Mouse (Mus musculus): ENCODE data around the gene Plch2. TPM values are rescaled to one million over a fixed set of nuclear protein-coding genes. Genes with fewer than 3 reads are reported as not detected.

Gene Plch2
- total RNA-seq, 2 experiments from 2014 or later: not detected

DNA sequence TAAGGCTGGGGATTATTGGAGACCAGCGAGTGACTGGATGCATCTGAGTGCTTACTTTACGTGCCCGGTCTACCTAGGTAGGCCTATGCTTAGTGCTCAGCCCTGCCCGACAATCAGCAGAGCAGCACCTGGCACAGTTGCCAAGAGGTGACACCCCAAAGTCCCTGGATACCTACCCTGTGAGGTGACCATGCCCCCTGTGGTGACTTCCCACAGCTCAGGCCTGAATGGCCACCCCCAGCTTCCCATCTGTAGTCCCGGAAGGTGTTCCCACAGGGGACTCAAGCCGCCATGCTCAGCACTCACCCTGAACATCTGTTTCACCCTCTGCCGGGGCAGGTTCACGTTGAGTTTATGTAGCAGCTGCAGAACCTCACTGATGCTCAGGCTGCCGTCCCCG, 50.3 kb downstream of the Plch2 start:
- DNase-seq: no peak
- intact Hi-C loops (cut with DNase I): no loop called here

DNA sequence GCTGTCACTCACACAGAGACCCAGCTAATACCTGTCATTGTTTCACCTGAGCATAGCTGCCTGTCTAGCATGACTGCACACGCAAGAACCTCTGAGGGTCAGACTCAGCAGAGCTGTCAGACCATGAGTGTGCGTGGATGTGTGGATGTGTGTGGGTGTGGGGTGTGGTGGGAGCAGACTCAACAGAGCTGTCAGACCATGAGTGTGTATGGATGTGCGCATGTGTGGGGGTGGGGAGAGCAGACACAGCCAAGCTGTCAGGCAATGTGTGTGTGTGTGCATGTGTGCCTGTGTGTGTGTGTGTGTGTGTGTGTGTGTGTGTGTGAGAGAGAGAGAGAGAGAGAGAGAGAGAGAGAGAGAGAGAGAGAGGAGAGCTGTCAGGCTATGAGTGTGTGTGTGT, 51.3 kb downstream of the Plch2 start:
- intact Hi-C loops (cut with DNase I): no loop called here
- no peak for DNase-seq

DNA sequence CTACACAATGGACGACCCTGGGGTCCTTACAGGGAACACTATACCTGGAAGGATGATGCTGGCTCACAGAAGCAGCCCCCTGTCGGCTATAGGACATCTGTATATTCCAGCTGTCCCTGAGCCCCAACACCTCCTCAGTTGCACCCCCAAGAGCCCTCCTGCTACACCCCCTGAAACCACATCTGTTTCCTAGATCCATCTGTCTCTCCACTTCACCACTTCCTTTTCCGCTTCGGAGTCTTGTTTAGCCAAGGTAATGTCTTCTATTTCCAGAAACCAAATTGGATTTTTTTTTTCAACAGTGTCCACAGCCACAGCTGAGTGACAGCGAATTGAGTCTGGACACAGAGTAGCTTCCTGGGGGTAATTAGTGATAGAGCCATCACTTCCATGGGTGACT, 57.2 kb downstream of the Plch2 start:
- intact Hi-C loops (cut with DNase I): no loop called here
- no peak for DNase-seq

DNA sequence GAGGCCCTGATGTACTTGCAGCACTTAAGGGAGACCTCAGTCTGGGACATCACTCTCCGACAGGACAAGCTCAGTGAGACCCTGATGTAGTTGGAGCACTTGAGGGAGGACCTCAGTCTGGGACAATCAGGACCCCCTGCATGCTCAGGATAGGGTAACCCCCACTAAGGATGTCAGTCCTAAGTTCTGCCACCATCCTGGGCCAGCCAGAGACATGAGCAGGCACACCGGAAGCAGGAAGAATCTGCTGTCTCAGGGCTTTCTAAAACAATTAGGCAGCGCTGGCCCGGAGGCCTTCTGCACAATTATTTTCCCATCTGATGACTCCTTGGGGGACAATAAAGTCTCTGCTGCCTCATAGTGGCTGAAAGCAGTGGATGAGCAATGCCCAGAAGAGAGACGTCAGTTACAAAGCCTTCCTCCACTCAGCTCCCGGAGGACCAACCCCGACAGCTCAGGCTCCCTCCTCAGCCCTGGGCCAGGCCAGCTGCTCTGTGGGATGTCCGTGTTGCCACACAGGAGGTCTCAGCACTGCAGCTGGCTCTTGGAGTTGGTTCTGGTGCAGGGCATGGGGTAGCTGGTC, 59.9 kb downstream of the Plch2 start:
- DNase-seq: no peak

DNA sequence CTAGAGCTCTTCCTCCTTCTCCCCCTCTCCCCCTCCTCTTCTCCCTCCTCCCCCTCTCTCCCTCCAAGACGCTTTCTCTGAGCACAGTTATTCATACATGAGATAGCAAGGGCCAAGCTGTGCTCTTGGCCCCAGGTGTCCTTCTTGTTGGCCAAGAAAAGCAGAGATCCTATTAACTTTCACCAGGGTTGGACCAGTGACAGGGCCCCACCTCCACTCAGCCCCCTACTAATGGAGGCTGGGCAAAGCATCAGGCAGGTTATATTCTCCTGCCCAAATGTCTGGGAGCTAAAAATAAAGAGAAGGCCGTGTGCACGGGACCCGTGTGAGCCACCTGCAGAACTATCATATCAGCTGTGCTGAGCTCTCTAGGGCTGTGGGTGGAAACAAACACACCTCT, 61.7 kb downstream of the Plch2 start:
- intact Hi-C loops (cut with DNase I): no loop called here
- no peak for DNase-seq

More for the DNA sequence above, 59.9 kb downstream of the Plch2 start:
- intact Hi-C loops (cut with DNase I): no loop called here

DNA sequence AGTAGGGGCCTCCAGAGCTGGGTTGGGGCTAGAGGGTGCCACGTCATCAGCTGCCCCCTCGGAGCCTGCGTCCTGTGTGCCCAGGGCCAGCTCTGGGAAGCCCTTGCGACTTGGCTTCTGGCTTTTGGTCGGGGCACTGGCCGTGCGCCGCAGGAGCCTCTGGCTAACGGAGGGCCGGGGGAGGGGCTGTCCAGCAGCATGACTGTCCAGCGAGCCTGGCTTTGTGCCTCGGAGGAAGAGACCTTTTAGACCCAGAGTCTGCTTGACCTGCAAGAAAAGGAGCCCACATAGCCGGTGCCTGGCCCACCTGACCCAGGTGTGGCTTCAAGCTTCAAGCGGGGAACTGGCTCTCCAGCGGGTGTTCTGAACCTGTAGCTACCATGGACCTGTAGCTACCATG, 69.8 kb downstream of the Plch2 start:
- DNase-seq: no peak
- intact Hi-C loops (cut with DNase I): loop anchor here (2.0 kb wide), 1 partner anchor 78 kb away; no protein-coding TSS in a partner anchor

DNA sequence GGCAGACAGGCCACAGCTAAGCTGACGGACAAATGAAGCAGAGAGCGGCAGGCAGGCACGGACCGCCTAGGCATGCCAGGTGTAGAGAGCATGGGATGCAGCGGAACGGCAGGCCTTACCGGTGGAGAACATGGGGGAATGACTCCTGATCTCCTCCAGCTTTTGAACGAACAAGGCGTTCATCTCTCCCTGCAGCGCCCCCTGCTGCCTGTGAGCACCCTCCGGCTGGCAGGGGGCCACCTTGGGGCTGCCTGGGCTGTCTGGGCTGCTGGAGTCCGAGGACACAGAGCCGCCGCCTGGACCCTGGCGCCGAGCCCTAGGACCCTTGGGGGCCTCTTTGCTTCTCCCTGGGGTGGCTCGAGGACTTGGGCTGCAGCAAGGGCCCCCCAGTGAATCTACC, 70.5 kb downstream of the Plch2 start:
- intact Hi-C loops (cut with DNase I): loop anchor here (2.0 kb wide), 1 partner anchor 79 kb away; no protein-coding TSS in a partner anchor
- DNase-seq: peak; percentile 75 to 85

DNA sequence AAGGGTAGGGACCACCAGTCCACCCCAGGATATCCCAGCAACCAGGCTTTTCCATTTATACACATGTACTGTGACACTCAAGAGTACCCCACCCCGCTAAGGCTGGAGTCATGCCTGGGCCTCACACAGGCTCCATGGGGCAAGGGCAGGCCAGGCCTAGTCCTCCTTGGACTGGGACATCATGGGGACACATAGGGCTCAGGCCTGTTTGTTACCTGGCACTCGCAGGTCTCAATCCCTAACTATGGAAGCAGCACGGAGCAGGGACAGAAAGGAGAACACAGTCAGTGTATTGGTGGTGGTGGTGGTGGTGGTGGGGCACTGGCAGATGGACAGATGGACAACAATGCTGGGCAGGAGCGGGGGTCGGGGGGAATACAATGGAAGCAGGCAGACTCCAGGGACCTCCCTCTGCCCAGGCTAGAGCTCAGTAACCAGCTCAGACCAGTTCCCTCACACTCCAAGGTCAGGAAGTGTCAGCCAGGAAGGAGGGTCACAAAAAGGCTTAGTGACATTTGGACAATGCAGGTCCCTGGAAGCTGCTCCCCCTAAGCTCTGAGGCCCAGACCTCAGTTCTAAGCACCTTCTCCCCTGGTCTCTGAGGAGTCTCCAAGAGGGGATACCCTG, 71.3 kb downstream of the Plch2 start:
- intact Hi-C loops (cut with DNase I): loop anchor here (1.0 kb wide), 1 partner anchor 41 kb away; no protein-coding TSS in a partner anchor
- DNase-seq: no peak

DNA sequence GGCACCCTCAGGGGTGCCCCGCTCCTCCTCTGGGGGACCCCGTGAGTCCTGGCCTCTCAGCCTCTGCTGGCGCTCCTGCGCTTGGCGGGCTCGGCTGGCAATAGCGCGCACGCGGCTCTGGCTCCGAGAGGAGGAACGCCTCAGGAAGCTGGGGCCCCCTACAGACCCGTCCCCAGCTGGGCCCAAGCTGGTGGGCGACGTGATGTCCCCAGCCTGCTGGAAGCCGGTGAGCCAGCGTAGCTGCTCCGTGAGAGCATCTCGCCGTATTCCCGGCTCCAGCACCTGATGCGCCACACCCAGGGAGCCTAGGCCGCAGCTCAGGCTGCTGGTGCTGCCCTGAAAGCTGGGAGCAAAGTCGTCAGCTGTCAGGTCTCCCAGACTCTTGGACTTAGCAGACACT, 72.8 kb downstream of the Plch2 start:
- DNase-seq: no peak
- intact Hi-C loops (cut with DNase I): no loop called here

DNA sequence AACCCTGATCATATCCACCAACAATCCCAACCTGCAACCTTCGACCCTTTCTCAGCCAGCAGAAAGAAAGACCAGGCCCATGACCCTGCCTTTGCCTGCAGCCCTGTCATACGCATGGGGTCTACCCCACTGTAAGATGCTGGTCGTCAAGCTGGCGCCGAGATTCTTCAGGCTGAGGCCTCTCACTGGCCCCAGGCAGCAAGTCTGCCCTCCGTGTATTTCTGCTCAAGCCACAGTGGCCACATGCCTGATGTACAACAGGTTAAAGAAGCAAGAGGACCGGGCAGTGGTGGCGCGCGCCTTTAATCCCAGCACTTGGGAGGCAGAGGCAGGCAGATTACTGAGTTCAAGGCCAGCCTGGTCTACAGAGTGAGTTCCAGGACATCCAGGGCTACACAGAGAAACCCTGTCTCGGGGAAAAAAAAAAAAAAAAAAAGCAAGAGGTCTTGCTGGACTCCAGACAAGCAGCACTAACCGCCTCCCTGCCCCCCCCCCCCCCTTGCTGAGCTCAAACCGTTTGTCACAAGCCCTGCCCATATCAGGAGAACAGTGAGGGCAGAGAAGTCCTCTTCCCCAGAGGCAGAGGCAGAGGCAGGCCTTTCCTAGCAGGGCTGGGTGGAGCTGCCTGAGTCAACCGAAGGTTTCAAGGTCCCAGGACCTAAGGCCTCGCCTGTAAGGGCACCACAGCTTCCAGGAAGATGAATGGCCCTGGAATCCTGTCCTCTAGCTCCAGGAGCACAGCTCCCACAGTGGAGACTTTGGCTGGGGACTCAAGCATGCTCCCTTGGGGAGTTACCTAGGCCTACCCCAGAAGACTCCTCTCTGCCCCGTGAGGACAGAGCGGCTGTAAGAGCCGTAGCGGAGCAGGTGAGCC, 74.1 kb downstream of the Plch2 start:
- no peak for DNase-seq
- intact Hi-C loops (cut with DNase I): no loop called here

DNA sequence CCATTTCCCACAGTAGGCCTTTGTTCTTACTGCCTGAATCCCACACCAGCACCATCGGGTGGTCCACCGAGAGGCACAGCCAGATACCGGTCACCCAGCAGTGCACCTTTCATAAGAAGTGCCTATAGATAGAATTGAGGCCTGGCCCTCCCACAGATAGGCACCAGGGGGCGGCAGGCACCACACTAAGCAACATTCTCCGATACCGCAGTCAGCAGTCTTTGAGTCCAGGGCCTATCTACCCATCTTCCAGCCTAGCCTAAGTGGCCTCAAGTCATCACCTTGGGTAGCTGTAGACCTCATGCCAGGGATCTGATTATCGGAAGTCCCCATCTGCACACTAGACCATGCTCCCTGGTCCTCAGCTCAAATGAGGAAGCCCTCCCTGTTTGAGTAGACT, 75.1 kb downstream of the Plch2 start:
- peak; percentile 36 to 53 for DNase-seq
- intact Hi-C loops (cut with DNase I): loop anchor here (1.0 to 2.0 kb wide), 2 partner anchors 73 to 85 kb away; no protein-coding TSS in a partner anchor

DNA sequence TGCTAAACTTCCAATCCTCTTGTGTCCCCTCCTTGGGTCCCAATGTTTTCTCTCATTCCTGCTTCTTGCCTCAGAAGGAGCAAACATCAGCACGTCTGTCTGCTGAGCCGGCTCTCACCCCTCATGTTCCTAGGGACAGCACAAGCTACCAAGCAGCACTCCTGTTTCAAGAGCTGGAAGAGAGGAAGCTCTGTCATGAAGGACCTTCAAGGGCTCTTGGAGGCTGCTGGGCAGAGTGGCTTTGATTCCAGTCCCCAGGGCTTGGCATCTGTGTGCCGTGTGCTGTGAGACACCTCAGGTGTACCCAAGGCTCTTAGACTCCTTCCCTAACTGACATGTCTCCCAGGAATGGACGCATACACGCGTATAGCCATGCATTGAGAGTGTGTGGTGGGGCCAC, 75.5 kb downstream of the Plch2 start:
- DNase-seq: no peak
- intact Hi-C loops (cut with DNase I): loop anchor here (1.0 to 2.0 kb wide), 2 partner anchors 74 to 85 kb away; no protein-coding TSS in a partner anchor

DNA sequence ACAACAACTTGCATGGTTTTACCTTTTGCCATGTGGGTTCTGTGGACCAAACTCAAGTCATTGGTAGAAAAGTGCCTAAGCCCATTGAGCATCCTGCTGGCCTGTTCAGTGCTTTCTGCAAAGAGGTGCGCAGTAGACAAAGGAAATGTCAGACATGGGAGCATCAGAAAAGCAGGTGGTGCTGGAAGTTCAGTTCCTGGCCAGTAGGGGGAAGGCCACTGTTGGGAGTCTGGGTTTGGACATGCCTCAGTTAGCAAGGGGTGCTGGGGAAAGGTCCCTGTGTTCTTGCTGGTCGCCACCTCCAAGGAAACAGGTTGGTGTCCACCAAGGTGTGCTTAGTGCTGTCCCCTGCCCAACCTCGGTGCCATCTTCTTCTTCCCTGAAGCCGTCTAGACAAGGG, 76.5 kb downstream of the Plch2 start:
- DNase-seq: no peak
- intact Hi-C loops (cut with DNase I): loop anchor here (2.0 kb wide), 1 partner anchor 75 kb away; no protein-coding TSS in a partner anchor

DNA sequence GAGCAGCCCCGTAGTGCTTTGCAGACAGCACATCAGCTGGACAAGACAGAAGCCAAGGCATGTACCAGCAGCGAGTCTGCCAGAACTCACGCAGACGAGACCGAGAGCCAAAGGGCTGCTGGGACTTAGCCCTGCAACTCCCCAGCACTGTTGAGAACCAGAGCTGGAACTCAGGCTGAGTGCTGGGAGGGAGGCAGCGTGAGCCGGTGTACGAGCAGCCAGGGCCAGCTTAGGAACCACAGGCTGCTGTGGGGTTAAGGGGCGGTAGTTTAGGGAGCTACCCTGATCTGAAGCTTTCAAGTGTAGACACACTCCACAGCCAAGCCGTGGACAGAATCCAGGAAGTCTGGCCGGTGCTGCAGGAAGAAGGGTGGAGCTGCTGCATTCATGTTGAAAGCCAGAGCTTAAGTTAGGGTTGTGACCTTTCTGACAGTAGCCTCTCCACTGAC, 82.4 kb downstream of the Plch2 start:
- peak; percentile 50 to 64 for DNase-seq
- intact Hi-C loops (cut with DNase I): no loop called here

DNA sequence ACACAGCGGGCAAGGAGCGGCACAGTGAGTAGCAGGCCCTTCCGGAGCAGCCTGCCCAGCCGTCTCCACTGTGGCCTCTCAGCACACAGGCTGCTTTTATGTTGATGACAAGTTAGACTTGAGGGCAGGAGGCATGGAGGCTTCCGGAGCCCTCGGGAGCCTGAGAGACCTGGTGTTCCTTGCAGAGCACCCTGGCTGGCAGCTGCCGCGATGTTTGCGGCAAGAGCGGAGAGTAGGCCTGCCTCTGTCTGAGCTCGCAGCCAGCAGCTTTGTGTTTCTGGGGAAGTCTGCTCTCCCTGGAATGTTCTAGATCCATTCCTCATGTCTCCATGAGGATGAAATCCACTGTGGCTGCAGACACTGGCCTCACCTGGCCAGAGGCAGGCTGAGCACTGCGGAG, 84.0 kb downstream of the Plch2 start:
- no peak for DNase-seq
- intact Hi-C loops (cut with DNase I): no loop called here

DNA sequence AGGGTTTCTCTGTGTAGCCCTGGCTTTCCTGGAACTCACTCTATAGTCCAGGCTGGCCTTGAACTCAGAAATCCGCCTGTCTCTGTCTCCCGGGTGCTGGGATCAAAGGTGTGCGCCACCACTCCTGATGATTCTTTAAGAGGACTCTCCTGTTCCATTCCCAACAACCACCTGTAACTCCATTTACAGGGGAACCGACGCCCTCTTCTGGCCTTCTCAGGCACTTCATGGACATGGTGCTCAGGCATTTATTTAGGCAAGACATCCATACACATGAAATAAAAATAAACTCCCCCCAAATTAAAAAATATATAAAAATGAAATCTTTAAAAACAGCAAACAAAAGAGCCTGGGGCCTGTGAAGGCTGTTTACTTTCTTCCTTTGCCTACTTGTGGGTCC, 89.4 kb downstream of the Plch2 start:
- intact Hi-C loops (cut with DNase I): loop anchor here (10.0 kb wide), 1 partner anchor 288 kb away; no protein-coding TSS in a partner anchor
- DNase-seq: peak in 1 of 2 experiments; percentile 47

DNA sequence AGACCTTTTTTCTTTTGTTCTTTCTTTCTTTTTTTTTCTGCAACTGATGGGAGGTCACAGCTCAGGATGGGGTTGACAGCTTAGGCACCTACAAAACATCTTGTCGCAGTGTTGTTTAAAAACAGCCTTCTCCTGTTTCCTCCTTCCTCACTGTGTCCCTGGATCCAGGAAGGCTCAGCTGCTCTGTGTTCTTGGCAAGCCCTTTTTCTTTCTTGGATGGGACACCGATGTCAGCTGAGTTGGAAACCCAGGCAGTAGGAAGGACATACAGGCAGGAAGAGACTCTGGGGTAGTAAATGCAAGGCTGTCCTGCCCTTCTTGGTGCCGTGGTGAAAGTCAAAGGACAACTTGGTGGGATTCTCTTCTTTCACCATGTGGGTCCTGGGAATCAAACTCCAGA, 90.7 kb downstream of the Plch2 start:
- DNase-seq: peak; percentile 43 to 50
- intact Hi-C loops (cut with DNase I): loop anchor here (10.0 kb wide), 1 partner anchor 289 kb away; no protein-coding TSS in a partner anchor

DNA sequence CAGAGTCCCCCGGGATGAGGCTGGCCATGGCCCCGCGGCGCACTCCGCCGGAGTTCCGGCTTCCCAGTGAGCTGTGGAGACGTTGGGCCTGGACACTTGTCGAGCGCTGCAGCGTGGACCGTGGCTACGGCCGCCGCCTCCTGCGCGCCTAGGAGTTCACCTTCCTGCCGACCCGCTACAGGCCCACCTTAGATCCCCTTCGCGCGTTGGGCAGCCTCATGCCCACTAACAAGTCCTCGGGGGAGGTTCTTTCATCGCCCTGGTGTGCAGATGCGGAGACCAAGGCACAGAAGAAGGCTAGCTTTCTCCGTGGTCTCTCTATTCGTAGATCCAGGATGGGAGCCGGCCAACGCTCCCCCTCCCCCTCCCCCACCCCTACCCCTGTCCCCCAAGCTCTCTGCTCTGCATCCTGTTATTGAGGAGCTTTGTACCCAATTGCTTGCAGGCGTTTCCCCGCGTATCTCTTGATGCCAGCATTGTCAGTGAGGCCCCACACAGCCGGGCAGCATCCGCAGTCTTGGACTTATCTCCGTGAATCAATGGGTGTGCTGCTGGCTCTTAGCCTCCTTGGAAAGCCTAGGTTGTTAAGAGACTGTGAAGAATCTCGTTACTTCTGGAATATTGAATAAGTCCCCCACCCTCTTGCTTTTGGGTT, 91.9 kb downstream of the Plch2 start:
- intact Hi-C loops (cut with DNase I): loop anchor here (5.0 to 10.0 kb wide), 3 partner anchors 87 to 290 kb away; partner anchors contain the start of gene Pex10
- DNase-seq: peak in 1 of 2 experiments; percentile 29

DNA sequence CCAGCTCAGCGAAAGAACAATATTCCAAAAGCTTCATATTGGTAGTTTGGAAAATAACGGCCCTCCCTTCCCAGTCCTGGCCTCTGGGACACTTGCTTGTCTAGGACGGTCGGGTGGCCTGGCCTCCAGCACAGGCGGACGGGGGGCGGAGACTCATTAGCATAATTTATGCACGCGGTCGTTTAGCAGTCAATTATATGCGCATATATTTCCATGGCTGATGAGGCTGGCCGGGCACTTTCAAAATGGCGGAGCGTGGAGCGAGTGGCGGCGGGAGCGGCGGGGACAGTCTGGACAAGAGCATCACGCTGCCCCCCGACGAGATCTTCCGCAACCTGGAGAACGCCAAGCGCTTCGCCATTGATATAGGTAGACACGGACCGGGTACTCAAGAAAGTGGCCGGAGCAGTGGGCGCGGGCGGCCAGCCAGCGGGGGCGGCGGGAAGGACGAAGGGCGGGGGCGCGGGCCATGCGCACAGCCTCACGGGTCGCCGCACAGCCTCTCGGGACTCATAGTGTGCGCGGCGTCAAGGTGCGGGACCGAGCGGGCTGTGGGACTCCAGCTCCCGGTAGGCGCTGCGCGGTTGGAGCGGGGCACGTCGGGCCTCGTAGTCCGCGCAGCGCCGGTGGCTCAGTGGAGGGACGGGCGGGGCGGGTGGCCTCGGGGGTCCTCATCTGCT, 92.5 kb downstream of the Plch2 start, which contains the start of gene Pank4:
Gene Pank4 (plus strand): TSS at position 223 of the 680 bp plus-strand sequence.
- intact Hi-C loops (cut with DNase I): loop anchor here (2.0 to 10.0 kb wide), 4 partner anchors 19 to 291 kb away; partner anchors contain the start of gene Pex10
- DNase-seq: peak; percentile 87 to 90
